Mouse (Mus musculus) stomach, postnatal 0 days (tissue): ENCODE measurements at regions not wholly inside any gene's neighbourhood (a gene's known extent, or its start where the extent isn't known, plus 50 kb on each side); places are given as distances from the start of the nearest gene placed in this dataset.

Experiments
- ATAC-seq: fragments of 200-750 bp; cut with Nextera tagmentation; 2 replicates; pipeline ENCODE4 v1.8.0; 2017; ENCODE audit not compliant: low FRiP score, low TSS enrichment
- DNase-seq: peaks from one replicate; pipeline ENCODE4 v3.0.0-alpha.2; 2016; ENCODE audit warnings: low spot score
- H3K27ac ChIP-seq: fragments of 300-500 bp; sonication (generic); replicated peaks from 2 replicates; pipeline ENCODE4 v1.5.1; 2014; ENCODE audit warnings: mild to moderate bottlenecking, control low read depth
- H3K27me3 ChIP-seq: fragments of 300-500 bp; sonication (generic); 2 replicates; pipeline ENCODE4 v1.6.1; 2014; ENCODE audit warnings: low read length; ENCODE audit not compliant: control insufficient read depth, insufficient read depth
- H3K36me3 ChIP-seq: fragments of 300-500 bp; sonication (generic); 2 replicates; pipeline ENCODE4 v1.6.1; 2014; ENCODE audit warnings: low read length, mixed read lengths; ENCODE audit not compliant: control insufficient read depth, insufficient read depth
- H3K4me1 ChIP-seq: fragments of 300-500 bp; sonication (generic); replicated peaks from 2 replicates; pipeline ENCODE4 v1.6.1; 2014; ENCODE audit warnings: antibody characterized with exemption; ENCODE audit not compliant: control insufficient read depth, insufficient read depth
- H3K4me2 ChIP-seq: fragments of 300-500 bp; sonication (generic); replicated peaks from 2 replicates; pipeline ENCODE4 v1.6.1; 2014; ENCODE audit warnings: low read depth, mild to moderate bottlenecking, control low read depth, moderate library complexity
- H3K4me3 ChIP-seq: fragments of 300-500 bp; sonication (generic); 2 replicates; pipeline ENCODE4 v1.5.1; 2014; ENCODE audit warnings: low read depth, low read length, control low read depth
- H3K9ac ChIP-seq: fragments of 300-500 bp; sonication (generic); 2 replicates; pipeline ENCODE4 v1.6.1; 2014; ENCODE audit warnings: mild to moderate bottlenecking, low read length, control low read depth, mixed read lengths
- H3K9me3 ChIP-seq: fragments of 300-500 bp; sonication (generic); 2 replicates; pipeline ENCODE4 v1.6.1; 2016; ENCODE audit warnings: low read length; ENCODE audit not compliant: control insufficient read depth
- CTCF ChIP-seq: IDR thresholded peaks from 2 replicates; pipeline ENCODE4 v1.5.1; 2016; ENCODE audit warnings: antibody characterized with exemption, low read depth, mild to moderate bottlenecking, moderate library complexity
- EP300 ChIP-seq: optimal IDR thresholded peaks from 2 replicates; pipeline ENCODE3; 2016; ENCODE audit warnings: antibody characterized with exemption
- WGBS: fragments of 180-500 bp; shearing (Covaris S2); extraction: QIAGEN DNeasy Blood & Tissue Kit; methylation state at CpG from one replicate; pipeline ENCODE4 v1.1.7; 2014; 5-methylcytosine and 5-hydroxymethylcytosine counted together

DNA sequence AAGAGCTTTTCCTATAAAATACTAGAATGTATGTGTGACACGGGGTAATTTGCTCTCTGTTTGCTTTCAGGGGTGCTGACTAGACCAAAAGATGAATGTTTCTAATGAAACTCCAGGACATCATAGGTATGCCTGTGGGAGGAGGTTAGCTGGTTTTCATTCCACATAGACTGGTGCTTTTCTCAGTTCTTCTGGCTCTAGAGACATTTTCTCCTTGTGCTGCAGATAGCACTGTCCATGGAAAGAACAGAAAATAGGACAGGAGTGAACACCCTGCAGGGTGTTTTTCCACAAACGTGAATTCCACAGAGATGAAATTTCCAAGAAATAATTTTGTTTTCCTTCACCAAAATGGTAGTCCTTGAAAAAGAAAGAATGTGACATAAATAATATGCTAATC, 1016.0 kb upstream of the Cited2 start:
- WGBS: 55% methylated on average over 2 of the region's 2 CpGs
- no peaks in the 10 kb centered on the region for H3K27me3 ChIP-seq
- DNase-seq: no peak

DNA sequence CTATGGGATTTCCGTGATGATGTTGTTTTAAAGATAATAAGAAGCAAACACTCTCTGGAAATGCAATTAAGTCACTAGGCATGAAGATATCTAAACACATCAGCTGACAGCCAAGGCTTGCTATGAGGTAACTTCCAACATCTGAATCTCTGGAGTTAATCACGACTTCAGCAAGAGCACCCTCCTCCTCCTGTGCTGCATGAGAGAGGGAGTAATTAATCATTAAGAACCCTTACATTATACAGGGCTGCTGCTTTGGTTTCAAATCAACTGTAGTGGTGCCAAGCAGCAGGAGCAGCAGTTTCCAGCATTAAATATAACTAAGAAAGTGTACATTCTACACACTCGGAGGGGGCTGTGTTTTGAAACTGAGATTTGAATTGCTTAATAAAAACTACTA, 1009.9 kb upstream of the Cited2 start:
- Histone ChIP-seq H3K27ac (no peak overlapping the region), H3K9me3 (no peaks in the 10 kb centered on the region), H3K36me3 (no peaks in the 10 kb centered on the region), H3K27me3 (no peaks in the 10 kb centered on the region), H3K4me1 (no peaks in the 10 kb centered on the region), H3K4me3 (no peak overlapping the region), H3K4me2 (no peak overlapping the region), H3K9ac (no peak overlapping the region)
- no peak for TF ChIP-seq CTCF
- TF ChIP-seq EP300: no peak
- no peak for DNase-seq
- no peak for ATAC-seq
- 34% methylated on average over 3 of the region's 3 CpGs for WGBS

More for the DNA sequence above, 1016.0 kb upstream of the Cited2 start:
- H3K36me3 ChIP-seq: no peaks in the 10 kb centered on the region
- H3K27ac ChIP-seq: no peak overlapping the region
- H3K9me3 ChIP-seq: no peaks in the 10 kb centered on the region
- no peak overlapping the region for H3K4me3 ChIP-seq
- ATAC-seq: no peak
- no peaks in the 10 kb centered on the region for H3K4me1 ChIP-seq
- H3K9ac ChIP-seq: no peak overlapping the region
- TF ChIP-seq EP300: no peak
- no peak for TF ChIP-seq CTCF
- no peak overlapping the region for H3K4me2 ChIP-seq

DNA sequence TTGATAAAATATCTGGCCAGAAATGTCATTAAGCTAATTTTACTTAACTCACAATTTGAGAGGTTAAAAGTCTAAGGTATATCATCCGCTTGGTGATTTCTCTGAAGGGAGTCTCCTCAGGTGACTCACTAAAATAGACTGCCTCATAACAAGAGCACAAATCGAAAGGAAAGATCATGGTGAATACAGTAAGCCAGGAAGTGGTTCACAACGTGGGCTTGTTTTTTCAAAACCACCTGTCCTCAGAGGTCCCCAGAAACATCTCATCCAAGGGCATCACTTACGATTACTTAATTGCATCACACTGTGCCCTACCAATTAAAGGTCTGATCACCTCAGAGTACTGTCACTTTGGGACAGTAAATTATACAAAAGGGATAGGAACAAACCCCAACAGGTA, 1009.0 kb upstream of the Cited2 start:
- Histone ChIP-seq H3K27ac (no peak overlapping the region), H3K4me3 (no peak overlapping the region), H3K9me3 (no peaks in the 10 kb centered on the region), H3K36me3 (no peaks in the 10 kb centered on the region), H3K9ac (no peak overlapping the region), H3K4me1 (no peaks in the 10 kb centered on the region), H3K4me2 (no peak overlapping the region), H3K27me3 (no peaks in the 10 kb centered on the region)
- DNase-seq: no peak
- no peak for ATAC-seq
- 71% methylated on average over 4 of the region's 4 CpGs for WGBS
- no peak for TF ChIP-seq CTCF
- TF ChIP-seq EP300: no peak

DNA sequence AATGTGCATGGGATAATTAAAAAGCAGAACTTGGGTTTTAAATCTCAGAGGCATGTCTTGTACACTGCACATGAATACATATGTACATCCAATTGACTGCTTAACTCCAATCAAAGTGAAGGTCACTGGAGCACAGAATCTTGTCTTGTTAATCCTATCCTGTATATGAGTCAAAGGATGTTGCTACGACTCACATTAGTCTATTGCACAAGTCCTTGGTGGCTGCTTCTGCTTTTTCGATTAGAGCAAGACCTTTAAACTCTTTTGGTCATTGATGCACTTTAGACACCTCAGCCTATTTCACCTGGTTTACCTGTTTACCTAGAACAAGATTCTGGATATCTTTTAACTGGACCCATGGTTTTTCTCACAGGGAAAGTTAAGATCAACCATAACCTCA, 1008.5 kb upstream of the Cited2 start:
- H3K9me3 ChIP-seq: no peaks in the 10 kb centered on the region
- no peaks in the 10 kb centered on the region for H3K36me3 ChIP-seq
- H3K4me2 ChIP-seq: no peak overlapping the region
- no peak overlapping the region for H3K27ac ChIP-seq
- DNase-seq: no peak
- H3K4me1 ChIP-seq: no peaks in the 10 kb centered on the region
- H3K27me3 ChIP-seq: no peaks in the 10 kb centered on the region
- ATAC-seq: no peak
- no peak for TF ChIP-seq EP300
- TF ChIP-seq CTCF: no peak
- no peak overlapping the region for H3K4me3 ChIP-seq
- H3K9ac ChIP-seq: no peak overlapping the region
- 86% methylated on average over 2 of the region's 2 CpGs for WGBS

DNA sequence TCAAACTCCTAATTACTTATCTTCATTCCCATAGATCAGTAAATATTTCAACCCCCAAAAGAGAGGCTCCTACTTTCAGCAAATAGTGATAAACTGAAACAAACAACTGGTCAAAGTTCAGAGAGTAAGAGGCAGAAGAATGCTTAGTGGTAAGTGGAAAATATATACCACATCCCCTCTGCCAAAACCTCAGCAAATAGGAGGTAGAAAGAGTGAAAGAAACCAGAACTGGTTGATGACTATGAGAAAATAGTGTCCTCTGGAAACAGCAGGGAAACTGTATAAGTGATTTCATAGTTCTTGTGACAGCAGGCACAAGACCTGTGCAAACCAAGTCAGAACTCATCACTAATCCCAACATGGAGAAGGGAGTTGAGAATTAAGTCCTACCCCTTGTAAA, 980.8 kb upstream of the Cited2 start:
- TF ChIP-seq CTCF: no peak
- no peak for TF ChIP-seq EP300
- H3K27ac ChIP-seq: no peak overlapping the region
- no peaks in the 10 kb centered on the region for H3K9me3 ChIP-seq
- no peak for DNase-seq
- no peaks in the 10 kb centered on the region for H3K27me3 ChIP-seq
- no peaks in the 10 kb centered on the region for H3K4me1 ChIP-seq
- no peak for ATAC-seq
- no peak overlapping the region for H3K4me3 ChIP-seq
- no peaks in the 10 kb centered on the region for H3K36me3 ChIP-seq
- no peak overlapping the region for H3K9ac ChIP-seq
- H3K4me2 ChIP-seq: no peak overlapping the region

DNA sequence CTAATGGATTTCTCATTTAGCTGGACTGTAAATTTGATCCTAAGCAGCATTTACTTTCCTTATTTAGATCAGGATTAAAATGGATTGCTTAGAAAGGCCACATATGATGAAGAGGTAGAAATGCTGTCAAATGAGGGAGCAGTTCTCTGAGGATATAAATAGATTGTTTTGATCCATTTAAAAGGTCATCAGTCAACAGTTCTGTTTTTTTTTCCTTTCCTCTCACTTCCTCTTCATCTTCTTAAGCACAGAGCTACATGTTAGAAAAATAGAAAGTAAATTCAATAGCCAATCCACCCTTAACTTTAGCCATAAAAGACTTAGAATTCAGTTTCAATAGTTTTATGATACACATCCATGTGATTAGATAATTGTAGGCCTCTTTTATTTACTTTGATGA, 971.5 kb upstream of the Cited2 start:
- Histone ChIP-seq H3K27me3 (no peaks in the 10 kb centered on the region), H3K4me1 (no peaks in the 10 kb centered on the region), H3K4me3 (no peak overlapping the region), H3K27ac (no peak overlapping the region), H3K4me2 (no peak overlapping the region), H3K9ac (no peak overlapping the region), H3K9me3 (no peaks in the 10 kb centered on the region), H3K36me3 (no peaks in the 10 kb centered on the region)
- no peak for TF ChIP-seq EP300
- TF ChIP-seq CTCF: no peak
- ATAC-seq (no peak), DNase-seq (no peak)
